Mouse (Mus musculus) CH12.LX (cell line): ENCODE measurements at regions not wholly inside any gene's neighbourhood (a gene's known extent, or its start where the extent isn't known, plus 50 kb on each side); places are given as distances from the start of the nearest gene placed in this dataset.

ENCODE experiments used
- DNase-seq: peaks from one replicate; pipeline ENCODE4 v3.0.0-alpha.2; 2013; ENCODE audit errors: extremely low read depth
- H3K27ac ChIP-seq: 2 replicates; pipeline ENCODE4 v1.5.1; 2012; ENCODE audit warnings: low read depth, mild to moderate bottlenecking, control low read depth, moderate library complexity; ENCODE audit not compliant: insufficient read depth
- H3K27me3 ChIP-seq: replicated peaks from 2 replicates; pipeline ENCODE3; 2012; ENCODE audit warnings: inconsistent platforms
- H3K36me3 ChIP-seq, 2 experiments: replicated peaks in 1 of 2; 2 replicates each; pipeline versions ENCODE3 to v1.6.1; 2012; ENCODE audit warnings: inconsistent platforms in 1 of 2, low read length in 1 of 2, mild to moderate bottlenecking in 1 of 2, mixed read lengths in 1 of 2, moderate library complexity in 1 of 2; ENCODE audit not compliant: control insufficient read depth in 1 of 2, insufficient read depth in 1 of 2
- H3K4me1 ChIP-seq, 2 experiments: 2 replicates each; pipeline ENCODE4 v1.6.1; 2012; ENCODE audit warnings: inconsistent platforms in 1 of 2, moderate library complexity in 1 of 2; ENCODE audit not compliant: insufficient read depth in 2 of 2, control insufficient read depth in 1 of 2
- H3K4me2 ChIP-seq: 2 replicates; pipeline ENCODE4 v1.6.1; 2012; ENCODE audit warnings: low read depth, mild to moderate bottlenecking, control low read depth; ENCODE audit not compliant: poor library complexity, insufficient read depth, severe bottlenecking
- H3K4me3 ChIP-seq, 3 experiments: fragments of 150-350 bp in 1 of 3; sonication (generic) in 1 of 3; replicated peaks in 1 of 3; 2 replicates each; pipeline versions ENCODE3 to v1.5.1; 2011 to 2012; ENCODE audit warnings: low read depth in 2 of 3, low read length in 2 of 3, mild to moderate bottlenecking in 2 of 3, moderate library complexity in 2 of 3, control low read depth in 1 of 3, improper control_type of control experiment in 1 of 3, inconsistent platforms in 1 of 3, mixed read lengths in 1 of 3; ENCODE audit not compliant: poor library complexity in 1 of 3
- H3K79me2 ChIP-seq: replicated peaks from 2 replicates; pipeline ENCODE4 v1.6.1; 2012; ENCODE audit warnings: mild to moderate bottlenecking, moderate library complexity; ENCODE audit not compliant: control insufficient read depth, poor library complexity, insufficient read depth, severe bottlenecking; ENCODE audit errors: extremely low read depth
- H3K9ac ChIP-seq: 2 replicates; pipeline ENCODE4 v1.6.1; 2012; ENCODE audit warnings: low read depth, mild to moderate bottlenecking, control low read depth, moderate library complexity; ENCODE audit not compliant: insufficient read depth
- H3K9me3 ChIP-seq: replicated peaks from 2 replicates; pipeline ENCODE3; 2012; ENCODE audit warnings: low read length, inconsistent platforms, mixed read lengths
- BHLHE40 ChIP-seq: IDR thresholded peaks from 2 replicates; pipeline ENCODE4 v1.6.1; 2011; ENCODE audit warnings: mild to moderate bottlenecking, low read depth, low read length, improper control_type of control experiment
- CHD1 ChIP-seq: IDR thresholded peaks from 2 replicates; pipeline ENCODE4 v1.6.1; 2012; ENCODE audit warnings: low read depth, low read length, improper control_type of control experiment, inconsistent platforms
- CHD2 ChIP-seq: IDR thresholded peaks from 2 replicates; pipeline ENCODE4 v1.6.1; 2011; ENCODE audit warnings: low read length, improper control_type of control experiment
- ELF1 ChIP-seq: IDR thresholded peaks from 2 replicates; pipeline ENCODE4 v1.6.1; 2014; ENCODE audit warnings: low read depth, mild to moderate bottlenecking, inconsistent platforms, low read length, improper control_type of control experiment
- GABPA ChIP-seq: IDR thresholded peaks from 2 replicates; pipeline ENCODE4 v1.6.1; 2012; ENCODE audit warnings: low read depth, low read length, improper control_type of control experiment, inconsistent platforms; ENCODE audit not compliant: insufficient replicate concordance
- IRF4 ChIP-seq: IDR thresholded peaks from 2 replicates; pipeline ENCODE4 v1.6.1; 2014; ENCODE audit warnings: low read depth, mild to moderate bottlenecking, inconsistent platforms, low read length, improper control_type of control experiment
- KAT2A ChIP-seq: IDR thresholded peaks from 2 replicates; pipeline ENCODE4 v1.6.1; 2012; ENCODE audit warnings: low read length, improper control_type of control experiment, inconsistent platforms; ENCODE audit not compliant: insufficient replicate concordance
- MAX ChIP-seq: IDR thresholded peaks from 2 replicates; pipeline ENCODE4 v1.6.1; 2011; ENCODE audit warnings: low read length, improper control_type of control experiment
- MXI1 ChIP-seq: IDR thresholded peaks from 2 replicates; pipeline ENCODE4 v1.6.1; 2011; ENCODE audit warnings: mild to moderate bottlenecking, low read depth, low read length, improper control_type of control experiment
- PAX5 ChIP-seq: IDR thresholded peaks from 2 replicates; pipeline ENCODE4 v1.6.1; 2012; ENCODE audit warnings: low read length, inconsistent platforms, mixed read lengths
- RAD21 ChIP-seq: IDR thresholded peaks from 2 replicates; pipeline ENCODE4 v1.6.1; 2011; ENCODE audit warnings: low read depth, mild to moderate bottlenecking, low read length, improper control_type of control experiment, moderate library complexity
- RCOR1 ChIP-seq: conservative IDR thresholded peaks from 2 replicates; pipeline ENCODE4 v1.6.1; 2012; ENCODE audit warnings: low read depth, mild to moderate bottlenecking, inconsistent platforms, low read length, improper control_type of control experiment
- SIN3A ChIP-seq: IDR thresholded peaks from 2 replicates; pipeline ENCODE4 v1.6.1; 2012; ENCODE audit warnings: low read length, improper control_type of control experiment, inconsistent platforms
- SMC3 ChIP-seq: IDR thresholded peaks from 2 replicates; pipeline ENCODE4 v1.6.1; 2011; ENCODE audit warnings: low read depth, low read length, improper control_type of control experiment
- TBP ChIP-seq: conservative IDR thresholded peaks from 2 replicates; pipeline ENCODE4 v1.6.1; 2011; ENCODE audit warnings: low read depth, low read length, improper control_type of control experiment
- TCF12 ChIP-seq: IDR thresholded peaks from 2 replicates; pipeline ENCODE4 v1.6.1; 2014; ENCODE audit warnings: low read depth, mild to moderate bottlenecking, inconsistent platforms, low read length, improper control_type of control experiment
- UBTF ChIP-seq: IDR thresholded peaks from 2 replicates; pipeline ENCODE4 v1.6.1; 2012; ENCODE audit warnings: low read depth, mild to moderate bottlenecking, inconsistent platforms, low read length, improper control_type of control experiment, moderate library complexity
- USF1 ChIP-seq: IDR thresholded peaks from 2 replicates; pipeline ENCODE4 v1.6.1; 2014; ENCODE audit warnings: low read depth, mild to moderate bottlenecking, inconsistent platforms, low read length, improper control_type of control experiment
- ZC3H11A ChIP-seq: IDR thresholded peaks from 2 replicates; pipeline ENCODE4 v1.6.1; 2012; ENCODE audit warnings: low read depth, mild to moderate bottlenecking, inconsistent platforms, low read length, improper control_type of control experiment
- ZMIZ1 ChIP-seq: IDR thresholded peaks from 2 replicates; pipeline ENCODE4 v1.6.1; 2012; ENCODE audit warnings: low read depth, mild to moderate bottlenecking, inconsistent platforms, low read length, improper control_type of control experiment
- ZNF384 ChIP-seq: IDR thresholded peaks from 2 replicates; pipeline ENCODE4 v1.6.1; 2012; ENCODE audit warnings: low read depth, low read length, improper control_type of control experiment, inconsistent platforms
- dilution Hi-C: fragments of 300-500 bp; cut with MboI; formaldehyde crosslinking; loops from 2 replicates; pipeline ENCODE4 v1.14.3; 2020; ENCODE audit warnings: low sequenced_read_pairs; ENCODE audit not compliant: extremely low pct_unique_long_range_greater_than_20kb, extremely low pct_ligation_motif_present
- in situ Hi-C: fragments of 300-500 bp; cut with MboI; formaldehyde crosslinking; loops from 3 replicates; pipeline ENCODE4 v1.14.3; 2019; ENCODE audit warnings: low sequenced_read_pairs, low pct_ligation_motif_present, low pct_unique_long_range_greater_than_20kb, mixed read lengths

- H3K4me1 ChIP-seq: no peaks in the 10 kb centered on the region
- H3K4me2 ChIP-seq: no peak overlapping the region
- H3K4me3 ChIP-seq: no peak overlapping the region
- no peaks in the 10 kb centered on the region for H3K79me2 ChIP-seq
- in situ Hi-C loops (no loop called here), dilution Hi-C loops (no loop called here)
- no peaks in the 10 kb centered on the region for H3K27me3 ChIP-seq
- H3K9ac ChIP-seq: no peak overlapping the region
- no peak for TF ChIP-seq ZNF384
- H3K27ac ChIP-seq: no peak overlapping the region
- no peak for DNase-seq
- no peaks in the 10 kb centered on the region for H3K36me3 ChIP-seq
- H3K9me3 ChIP-seq: peaks cover 84% of the 10 kb centered on the region
Measured at GRCm38 (mm10) chr5:119364250-119364649, 306.2 kb upstream of the Tbx3 start.

DNA sequence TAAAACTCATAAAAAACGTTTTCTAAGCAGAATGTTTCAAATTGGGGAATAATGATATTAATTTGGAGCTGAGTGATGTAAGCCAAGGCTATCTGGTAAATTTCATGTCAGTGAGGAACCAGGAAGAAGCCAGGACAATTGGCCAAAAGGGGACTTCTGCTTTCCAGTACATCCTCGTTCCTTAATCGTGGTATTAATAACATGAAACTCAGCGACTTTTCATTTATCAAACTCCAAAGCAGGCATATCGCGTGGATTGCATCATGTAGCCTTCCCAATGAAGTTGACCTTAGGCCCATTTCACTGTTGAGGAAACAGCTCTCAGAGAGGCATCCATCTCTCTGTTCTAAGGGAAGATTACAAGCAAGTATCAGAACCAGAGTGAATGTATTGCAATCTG lies 305.3 kb upstream of the Tbx3 start:
- DNase-seq: no peak
- no peaks in the 10 kb centered on the region for H3K79me2 ChIP-seq
- H3K4me3 ChIP-seq: no peak overlapping the region
- H3K4me1 ChIP-seq: no peaks in the 10 kb centered on the region
- no peak overlapping the region for H3K4me2 ChIP-seq
- dilution Hi-C loops: no loop called here
- no peak overlapping the region for H3K27ac ChIP-seq
- peaks cover 81% of the 10 kb centered on the region for H3K9me3 ChIP-seq
- TF ChIP-seq CHD1 (no peak), RAD21 (no peak), SMC3 (no peak), ZC3H11A (no peak), RCOR1 (no peak), KAT2A (no peak), MAX (no peak), ELF1 (no peak), TBP (no peak), USF1 (no peak), BHLHE40 (no peak), ZMIZ1 (no peak), MXI1 (no peak), TCF12 (no peak)
- TF ChIP-seq, all 38 proteins: peak for 0
- Histone ChIP-seq H3K36me3 (no peaks in the 10 kb centered on the region), H3K9ac (no peak overlapping the region), H3K27me3 (no peaks in the 10 kb centered on the region)
- in situ Hi-C loops: no loop called here

- TF ChIP-seq IRF4: no peak
- no peak for TF ChIP-seq PAX5
- no peak for TF ChIP-seq SIN3A
- TF ChIP-seq ZMIZ1: no peak
- no peak for TF ChIP-seq UBTF
- no peak for TF ChIP-seq GABPA
- TF ChIP-seq CHD2: no peak
- no peak for TF ChIP-seq SMC3
- H3K9ac ChIP-seq: no peak overlapping the region
- in situ Hi-C loops: no loop called here
- H3K27ac ChIP-seq: no peak overlapping the region
- H3K4me2 ChIP-seq: no peak overlapping the region
- peaks cover 82% of the 10 kb centered on the region for H3K9me3 ChIP-seq
- H3K4me1 ChIP-seq: no peaks in the 10 kb centered on the region
- H3K27me3 ChIP-seq: no peaks in the 10 kb centered on the region
- H3K79me2 ChIP-seq: no peaks in the 10 kb centered on the region
- no peak for DNase-seq
- dilution Hi-C loops: no loop called here
- no peak overlapping the region for H3K4me3 ChIP-seq
- H3K36me3 ChIP-seq: no peaks in the 10 kb centered on the region
Measured at GRCm38 (mm10) chr5:119366296-119366695, 304.2 kb upstream of the Tbx3 start.
